Mouse (Mus musculus): ENCODE data around the gene Hsf5. TPM values are rescaled to one million over a fixed set of nuclear protein-coding genes. Genes with fewer than 3 reads are reported as not detected.

The Hsf5 gene
- 0.10 TPM in 1 of 2 replicates, not detected in the other for polyA plus RNA-seq (2012; ENCODE audit: low replicate concordance)

GRCm38 (mm10) chr11:87616790-87617474 is at the start of gene Hsf5:
TSS of gene Hsf5 (plus strand) at chr11:87617164.

GRCm38 (mm10) chr11:87568255-87568953 is 48.6 kb upstream of the Hsf5 start, which contains the start of gene Sept4:
TSS of gene Sept4 (plus strand) at chr11:87568903.

GRCm38 (mm10) chr11:87591526-87592353 is 25.2 kb upstream of the Hsf5 start, which contains the start of gene Mtmr4:
TSS of gene Mtmr4 (plus strand) at chr11:87592162.

GRCm38 (mm10) chr11:87662407-87662806 is 45.4 kb downstream of the Hsf5 start, which contains the start of gene Rnf43:
TSS of gene Rnf43 (plus strand) at chr11:87662722.

Other genes starting within 250 kb of the Hsf5 start
- 0.79 and 0.84 TPM in 2 replicates for gene Rad51c, start 212.2 kb upstream of the Hsf5 start, polyA plus RNA-seq (2012; ENCODE audit: low replicate concordance)
- gene Tex14, start 212.1 kb upstream of the Hsf5 start, polyA plus RNA-seq (2012; ENCODE audit: low replicate concordance) = 0.17 and 0.43 TPM in 2 replicates
- not detected in 2 replicates for gene Gm11492, start 50.5 kb upstream of the Hsf5 start, polyA plus RNA-seq (2012; ENCODE audit: low replicate concordance)
- 0.97 and 1.3 TPM in 2 replicates for gene Sept4, start 48.3 kb upstream of the Hsf5 start, polyA plus RNA-seq (2012; ENCODE audit: low replicate concordance)
- 22.3 and 42.2 TPM in 2 replicates for gene Mtmr4, start 25.0 kb upstream of the Hsf5 start, polyA plus RNA-seq (2012; ENCODE audit: low replicate concordance)
- 7.9 and 32.8 TPM in 2 replicates for gene Rnf43, start 45.6 kb downstream of the Hsf5 start, polyA plus RNA-seq (2012; ENCODE audit: low replicate concordance)
- gene Supt4a, start 120.4 kb downstream of the Hsf5 start, polyA plus RNA-seq (2012; ENCODE audit: low replicate concordance) = 14.4 and 17.5 TPM in 2 replicates
- gene Tspoap1, start 143.4 kb downstream of the Hsf5 start, polyA plus RNA-seq (2012; ENCODE audit: low replicate concordance) = 1.8 and 5.1 TPM in 2 replicates
- 6.4 and 14.0 TPM in 2 replicates for gene Mpo, start 176.4 kb downstream of the Hsf5 start, polyA plus RNA-seq (2012; ENCODE audit: low replicate concordance)
- gene Lpo, start 211.1 kb downstream of the Hsf5 start, polyA plus RNA-seq (2012; ENCODE audit: low replicate concordance) = not detected in 2 replicates
- 12.1 and 15.1 TPM in 2 replicates for gene Mks1, start 236.1 kb downstream of the Hsf5 start, polyA plus RNA-seq (2012; ENCODE audit: low replicate concordance)

Measured in hematopoietic multipotent progenitor cell, adult 10-12 weeks (in vitro differentiated cells).